Mouse (Mus musculus) testis, adult 2 months (tissue): ENCODE results near the gene Gns.

Experiments
- CTCF ChIP-seq: fragments of 200-500 bp; IDR thresholded peaks from 2 replicates; pipeline ENCODE4 v1.5.1; 2012; ENCODE audit warnings: low read depth, mild to moderate bottlenecking, inconsistent platforms, low read length, moderate library complexity; ENCODE audit not compliant: control insufficient read depth, insufficient read depth, insufficient replicate concordance
- POLR2A ChIP-seq: fragments of 200-500 bp; IDR thresholded peaks from 2 replicates; pipeline ENCODE4 v1.6.1; 2012; ENCODE audit warnings: low read depth, mild to moderate bottlenecking, inconsistent platforms, low read length, moderate library complexity; ENCODE audit not compliant: control insufficient read depth

DNA sequence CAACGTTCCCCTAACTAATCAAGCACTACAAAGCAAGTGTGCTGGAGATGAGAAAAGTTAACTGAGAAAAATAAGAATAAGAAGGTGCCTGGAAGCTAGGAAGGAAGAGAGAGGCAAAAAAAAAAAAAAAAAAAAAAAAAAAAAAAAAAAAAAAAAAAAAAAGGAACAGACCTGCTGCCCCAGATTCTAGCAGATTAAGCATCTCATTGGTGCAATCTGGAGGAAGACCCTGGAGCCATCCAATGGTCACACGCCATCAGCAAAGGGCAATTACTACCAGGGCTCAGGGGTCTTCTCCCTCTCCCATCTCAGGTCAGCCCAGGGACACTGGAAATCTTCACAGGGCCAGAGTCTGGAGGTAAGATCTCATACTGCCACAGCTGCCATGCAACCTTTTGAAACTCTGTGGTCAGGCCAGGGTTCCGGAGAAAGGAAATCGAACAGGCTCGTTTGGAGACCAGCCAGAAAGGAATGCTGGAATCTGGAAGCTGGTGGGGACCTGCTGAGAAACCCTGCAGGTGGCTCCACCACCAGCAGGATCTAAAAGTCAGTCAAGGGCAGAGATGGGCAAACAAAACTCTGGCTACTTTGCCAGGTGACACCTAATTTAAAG, 61.7 kb downstream of the Gns start:
- TF ChIP-seq POLR2A, result no peak
- TF ChIP-seq CTCF, result no peak
